Mouse (Mus musculus) midbrain, embryonic 10.5 days (tissue): Measurements from ENCODE around the gene Gm3646. TPM values are rescaled to one million over a fixed set of nuclear protein-coding genes. Genes with fewer than 3 reads are reported as not detected.

Experiments used
- DNase-seq: peaks from one replicate; pipeline ENCODE4 v3.0.0-alpha.2; 2017; ENCODE audit warnings: low spot score
- H3K27ac ChIP-seq: fragments of 300-500 bp; sonication (generic); replicated peaks from 2 replicates; pipeline ENCODE4 v1.5.1; 2016; ENCODE audit warnings: mild to moderate bottlenecking
- H3K27me3 ChIP-seq: fragments of 300-500 bp; sonication (generic); 2 replicates; pipeline ENCODE4 v1.6.1; 2016; ENCODE audit warnings: low read depth, mild to moderate bottlenecking; ENCODE audit not compliant: poor library complexity, severe bottlenecking
- H3K36me3 ChIP-seq: fragments of 300-500 bp; sonication (generic); 2 replicates; pipeline ENCODE4 v1.6.1; 2016; ENCODE audit warnings: mild to moderate bottlenecking, moderate library complexity
- H3K4me1 ChIP-seq: fragments of 300-500 bp; sonication (generic); 2 replicates; pipeline ENCODE4 v1.6.1; 2016
- H3K4me3 ChIP-seq: fragments of 300-500 bp; sonication (generic); 2 replicates; pipeline ENCODE4 v1.5.1; 2016; ENCODE audit warnings: mild to moderate bottlenecking, moderate library complexity
- H3K9me3 ChIP-seq: fragments of 300-500 bp; sonication (generic); replicated peaks from 2 replicates; pipeline ENCODE4 v1.6.1; 2016; ENCODE audit warnings: mild to moderate bottlenecking
- WGBS: fragments of 180-500 bp; shearing (Covaris S2); methylation state at CpG from one replicate; pipeline ENCODE4 v1.1.7; 2016; 5-methylcytosine and 5-hydroxymethylcytosine counted together
- polyA plus RNA-seq: library from polyadenylated mRNA; unstranded; fragments of >200 nt; fragmentation: Nextera tagmentation; extraction: Ambion mirVana; gene quantifications from 2 replicates; pipeline ENCODE4 v1.2.1, GENCODE M21; 2016

Gene Gm3646
- polyA plus RNA-seq, 1 experiment from 2014 or later: not detected

DNA sequence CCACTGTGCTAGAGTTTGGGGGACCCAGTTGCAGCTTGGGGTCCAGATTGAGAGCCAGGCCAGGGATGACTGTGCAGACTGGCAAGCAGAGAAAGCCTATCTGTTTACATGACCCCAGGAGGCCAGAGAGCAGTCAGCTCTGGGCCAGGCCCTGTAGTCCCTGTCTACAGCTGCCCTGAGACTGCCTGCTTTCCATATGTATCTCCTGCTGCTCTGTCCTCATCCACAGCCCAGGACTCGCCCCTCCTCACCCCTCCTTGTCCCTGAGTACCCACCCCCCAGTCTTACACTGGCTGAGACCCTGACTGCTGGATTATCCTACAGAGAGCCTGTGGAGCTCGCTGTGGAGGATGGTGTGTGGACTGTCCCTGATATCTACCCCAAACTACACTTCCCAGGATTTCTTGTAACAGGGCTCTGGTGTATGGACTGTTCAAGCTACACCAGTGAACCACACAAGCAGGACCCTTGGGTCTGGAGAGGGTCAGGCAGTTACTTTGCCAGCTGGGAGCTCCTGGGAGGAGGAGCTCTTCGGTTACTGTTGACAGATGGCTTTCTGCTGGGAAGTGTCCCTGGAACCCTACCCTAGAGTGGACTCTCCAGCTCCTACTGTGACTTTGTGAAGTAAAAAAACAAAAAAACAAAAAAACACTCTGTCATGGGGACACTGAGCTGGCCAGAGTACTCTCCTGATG is 32.6 kb downstream of the Gm3646 start:
- H3K9me3 ChIP-seq: no peaks in the 10 kb centered on the region
- H3K4me3 ChIP-seq: no peak overlapping the region
- 18% methylated on average over 3 of the region's 3 CpGs for WGBS
- H3K36me3 ChIP-seq: no peaks in the 10 kb centered on the region
- H3K27me3 ChIP-seq: no peaks in the 10 kb centered on the region
- peaks cover 14% of the 10 kb centered on the region for H3K4me1 ChIP-seq
- peak; percentile 29 for DNase-seq
- peak overlapping the region; percentile 70 for H3K27ac ChIP-seq

- WGBS: 75% methylated on average over 5 of the region's 5 CpGs
- DNase-seq: no peak
Observed at GRCm38 (mm10) chr1:39770436-39770835, 34.7 kb downstream of the Gm3646 start.

DNA sequence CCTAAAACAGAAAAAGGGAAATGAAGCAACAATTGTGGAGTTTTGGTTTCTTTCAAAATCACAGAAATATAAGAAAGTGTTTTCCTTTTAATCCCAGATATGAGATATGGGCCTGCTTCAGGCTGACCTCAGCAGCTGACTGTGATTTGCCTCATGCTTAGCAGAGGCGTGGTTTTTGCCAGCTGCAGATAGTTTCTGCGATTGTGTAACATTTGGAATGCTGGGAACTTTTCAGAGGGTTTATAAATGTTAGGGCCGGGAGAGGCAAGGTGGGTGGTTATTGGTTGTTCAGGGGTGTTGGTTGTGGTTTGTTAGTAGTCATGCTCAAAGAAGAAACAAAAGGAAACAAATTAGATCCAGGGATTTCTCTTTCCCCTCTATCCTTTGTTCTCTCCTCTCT is 37.1 kb downstream of the Gm3646 start:
- DNase-seq: no peak
- Histone ChIP-seq H3K36me3 (no peaks in the 10 kb centered on the region), H3K27ac (no peak overlapping the region), H3K9me3 (no peaks in the 10 kb centered on the region), H3K27me3 (no peaks in the 10 kb centered on the region), H3K4me1 (peaks cover 12% of the 10 kb centered on the region), H3K4me3 (no peak overlapping the region)
- WGBS: 82% methylated on average over 3 of the region's 3 CpGs

More at GRCm38 (mm10) chr1:39770436-39770835, 34.7 kb downstream of the Gm3646 start:
- Histone ChIP-seq H3K4me1 (peaks cover 14% of the 10 kb centered on the region), H3K9me3 (no peaks in the 10 kb centered on the region), H3K27me3 (no peaks in the 10 kb centered on the region), H3K36me3 (no peaks in the 10 kb centered on the region), H3K27ac (no peak overlapping the region), H3K4me3 (no peak overlapping the region)

DNA sequence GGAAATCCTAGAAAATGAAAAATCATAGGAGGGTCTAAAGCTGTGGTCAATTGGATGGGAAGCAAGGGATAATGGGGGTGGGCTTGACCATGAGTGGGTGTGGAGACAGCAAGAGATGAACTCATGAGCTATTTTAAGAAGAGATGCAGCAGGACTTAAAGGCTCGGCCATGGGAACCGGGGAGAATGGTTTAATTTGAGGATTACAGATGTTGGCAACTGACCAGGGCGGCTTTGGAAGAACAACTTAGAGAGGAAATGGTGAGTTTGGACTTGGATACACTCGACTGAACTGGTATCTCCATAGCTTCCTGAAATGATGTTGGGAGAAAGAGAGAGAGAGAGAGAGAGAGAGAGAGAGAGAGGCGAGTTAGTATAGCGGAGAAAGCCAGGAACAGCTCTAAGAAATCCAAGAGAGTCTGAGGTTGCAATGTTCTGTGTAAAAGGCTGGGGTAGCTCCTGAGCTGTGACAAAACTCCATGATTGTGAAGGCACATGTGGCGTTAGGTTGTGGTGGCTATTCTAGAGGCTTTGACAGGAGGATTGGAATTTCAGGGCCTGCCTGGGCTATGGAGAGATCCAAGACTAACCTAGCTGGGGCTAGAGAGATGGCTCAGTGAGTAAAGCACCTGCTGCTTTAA is 39.2 kb downstream of the Gm3646 start:
- Histone ChIP-seq H3K36me3 (no peaks in the 10 kb centered on the region), H3K4me3 (no peak overlapping the region), H3K9me3 (no peaks in the 10 kb centered on the region), H3K27me3 (0 out of 2 replicates have a peak, but pooled peaks cover 6% of the 10 kb centered on the region), H3K4me1 (peaks cover 14% of the 10 kb centered on the region), H3K27ac (no peak overlapping the region)
- 83% methylated on average over 7 of the region's 7 CpGs for WGBS
- DNase-seq: no peak

DNA sequence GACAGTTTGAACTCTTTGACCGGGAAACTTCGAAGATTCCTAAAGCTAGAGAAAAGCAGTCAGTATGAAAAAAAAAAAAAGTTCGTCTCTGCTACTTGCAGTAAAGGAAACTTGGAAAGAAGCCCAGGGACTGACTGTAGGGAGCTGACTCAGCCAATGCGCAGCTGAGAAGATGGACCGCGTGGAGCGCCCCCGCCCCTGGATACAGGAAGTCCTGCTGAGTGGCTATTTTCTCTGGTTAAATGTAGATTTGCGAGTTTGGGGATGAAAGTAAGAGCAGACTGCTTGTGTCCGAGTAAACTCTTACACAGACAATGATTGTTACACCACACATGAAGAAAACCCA is 43.1 kb downstream of the Gm3646 start:
- DNase-seq: peak; percentile 25
- H3K4me1 ChIP-seq: peaks cover 15% of the 10 kb centered on the region
- 8% methylated on average over 10 of the region's 10 CpGs for WGBS
- H3K27ac ChIP-seq: no peak overlapping the region
- H3K4me3 ChIP-seq: peak overlapping the region; percentile 36
- H3K27me3 ChIP-seq: 0 out of 2 replicates have a peak, but pooled peaks cover 6% of the 10 kb centered on the region
- H3K36me3 ChIP-seq: no peaks in the 10 kb centered on the region
- no peaks in the 10 kb centered on the region for H3K9me3 ChIP-seq

GRCm38 (mm10) chr1:39761211-39762024 is 43.7 kb downstream of the Gm3646 start:
- 8% methylated on average over 22 of the region's 22 CpGs for whole genome bisulfite sequencing
- DNase-seq: peak; percentile 60
- Histone ChIP-seq H3K27me3 (0 out of 2 replicates have a peak, but pooled peaks cover 6% of the 10 kb centered on the region), H3K27ac (0 out of 2 replicates have a peak overlapping the region, but pooled peaks have one; percentile 28), H3K9me3 (no peaks in the 10 kb centered on the region), H3K4me3 (peak overlapping the region; percentile 36), H3K36me3 (no peaks in the 10 kb centered on the region), H3K4me1 (peaks cover 15% of the 10 kb centered on the region)

DNA sequence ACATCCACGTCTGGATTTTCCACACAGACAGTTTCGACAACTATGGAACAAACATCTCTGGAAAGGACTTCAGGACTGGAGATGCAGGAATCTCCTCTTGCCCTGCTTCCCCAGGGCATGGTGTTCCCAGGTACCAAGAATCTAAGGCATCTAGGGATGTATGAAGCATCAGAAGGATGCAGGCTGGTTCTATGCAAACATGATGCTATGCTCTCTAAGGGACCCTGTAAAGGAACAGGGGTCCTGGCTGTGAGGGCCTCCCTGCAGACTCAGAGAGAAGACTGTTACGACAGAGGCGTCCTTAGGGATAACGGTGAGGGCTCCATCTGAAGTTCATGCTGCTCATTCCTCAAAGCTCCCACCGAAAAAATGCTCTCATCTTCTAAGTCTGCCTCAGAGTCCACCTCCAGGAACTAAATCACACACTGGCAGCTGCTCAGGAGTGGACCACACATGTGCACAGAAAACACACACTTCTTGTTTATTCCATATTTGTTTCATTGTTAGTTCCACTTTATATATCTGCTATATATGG is 44.9 kb downstream of the Gm3646 start:
- Histone ChIP-seq H3K4me1 (peaks cover 15% of the 10 kb centered on the region), H3K27ac (no peak overlapping the region), H3K9me3 (no peaks in the 10 kb centered on the region), H3K36me3 (no peaks in the 10 kb centered on the region), H3K27me3 (0 out of 2 replicates have a peak, but pooled peaks cover 6% of the 10 kb centered on the region), H3K4me3 (no peak overlapping the region)
- WGBS: 81% methylated on average over 6 of the region's 6 CpGs
- DNase-seq: no peak

- Histone ChIP-seq H3K4me1 (peaks cover 15% of the 10 kb centered on the region), H3K36me3 (no peaks in the 10 kb centered on the region), H3K27ac (no peak overlapping the region), H3K9me3 (no peaks in the 10 kb centered on the region), H3K27me3 (0 out of 2 replicates have a peak, but pooled peaks cover 6% of the 10 kb centered on the region), H3K4me3 (no peak overlapping the region)
- DNase-seq: no peak
- WGBS: 73% methylated on average over 9 of the region's 9 CpGs
Observed at GRCm38 (mm10) chr1:39759231-39760175, 45.6 kb downstream of the Gm3646 start.

- peaks cover 15% of the 10 kb centered on the region for H3K4me1 ChIP-seq
- no peak for DNase-seq
- WGBS: 80% methylated on average over 9 of the region's 9 CpGs
Observed at GRCm38 (mm10) chr1:39758244-39758643, 46.9 kb downstream of the Gm3646 start.

DNA sequence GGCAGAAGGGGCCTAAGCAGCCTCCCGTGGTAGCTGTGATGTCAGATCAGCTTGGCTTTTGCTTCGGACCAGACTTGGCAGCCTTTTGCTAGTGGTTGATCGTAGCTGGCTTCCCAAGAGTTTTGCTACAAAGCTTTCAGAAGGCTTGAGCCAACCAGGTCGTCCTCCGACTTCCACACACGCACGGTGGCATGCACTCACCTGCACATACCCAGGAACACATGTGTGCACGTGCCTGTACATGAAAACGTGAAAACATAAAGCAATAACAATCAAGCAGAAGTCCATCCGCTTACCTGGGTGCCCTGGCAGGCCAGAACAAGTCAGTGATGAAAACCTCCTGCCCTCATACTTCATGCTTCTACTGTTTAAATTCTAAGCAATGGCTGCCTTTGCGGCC is 48.2 kb downstream of the Gm3646 start:
- no peak for DNase-seq
- peaks cover 10% of the 10 kb centered on the region for H3K4me1 ChIP-seq
- no peaks in the 10 kb centered on the region for H3K27me3 ChIP-seq
- 84% methylated on average over 11 of the region's 11 CpGs for WGBS
- no peak overlapping the region for H3K4me3 ChIP-seq
- H3K36me3 ChIP-seq: no peaks in the 10 kb centered on the region
- H3K27ac ChIP-seq: no peak overlapping the region; the same call in 1 of the 2 replicates
- no peaks in the 10 kb centered on the region for H3K9me3 ChIP-seq

More at GRCm38 (mm10) chr1:39758244-39758643, 46.9 kb downstream of the Gm3646 start:
- H3K27ac ChIP-seq: no peak overlapping the region
- no peaks in the 10 kb centered on the region for H3K36me3 ChIP-seq
- 0 out of 2 replicates have a peak, but pooled peaks cover 6% of the 10 kb centered on the region for H3K27me3 ChIP-seq
- no peaks in the 10 kb centered on the region for H3K9me3 ChIP-seq
- no peak overlapping the region for H3K4me3 ChIP-seq

- Histone ChIP-seq H3K36me3 (no peaks in the 10 kb centered on the region), H3K4me1 (peaks cover 9% of the 10 kb centered on the region), H3K27ac (no peak overlapping the region), H3K9me3 (no peaks in the 10 kb centered on the region), H3K27me3 (no peaks in the 10 kb centered on the region), H3K4me3 (no peak overlapping the region)
- DNase-seq: no peak
- WGBS: 90% methylated on average over 13 of the region's 13 CpGs
Observed at GRCm38 (mm10) chr1:39754224-39754957, 50.7 kb downstream of the Gm3646 start.
